Mouse (Mus musculus): Measurements from ENCODE around the gene Hoxb6. TPM values are rescaled to one million over a fixed set of nuclear protein-coding genes. Genes with fewer than 3 reads are reported as not detected.

Hoxb6 gene
- polyA plus RNA-seq, 1 experiment = not detected

GRCm38 (mm10) chr11:96321846-96322245 is 29.6 kb downstream of the Hoxb6 start:
- Histone ChIP-seq H3K4me1 (ENCODE audit: control insufficient read depth, insufficient read depth, low read length) (no peaks in the 10 kb centered on the region), H3K4me3 (ENCODE audit: insufficient read depth, low read length) (no peak overlapping the region), H3K27ac (ENCODE audit: insufficient read depth, low read length) (no peak overlapping the region)
- TF ChIP-seq CTCF (IDR thresholded peaks at IDR 0.05; ENCODE audit: extremely low read depth, insufficient read depth, low read length) (no peak), POLR2A (IDR thresholded peaks at IDR 0.05; ENCODE audit: extremely low read depth, insufficient read depth, low read length) (no peak)

DNA sequence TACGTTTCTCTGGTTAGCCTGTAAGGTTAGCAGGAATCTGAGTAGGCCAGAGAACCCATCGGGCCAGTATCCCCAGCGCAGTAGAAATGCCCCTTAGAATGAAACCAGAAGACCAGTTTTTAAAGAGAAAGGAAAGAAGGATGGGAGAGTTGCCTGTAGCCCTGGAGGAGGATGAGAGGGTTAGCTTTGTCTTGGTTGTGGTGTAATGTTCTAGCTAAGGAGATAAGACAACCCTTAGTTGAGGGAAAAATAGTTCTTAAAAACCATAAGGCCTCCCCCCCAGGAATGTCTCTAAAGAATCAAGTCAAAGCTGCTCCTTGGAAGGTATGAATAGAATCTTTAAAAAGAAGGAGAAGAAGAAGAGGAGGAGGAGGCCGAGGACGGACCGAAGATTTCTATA is 30.5 kb downstream of the Hoxb6 start:
- Histone ChIP-seq H3K27ac (ENCODE audit: insufficient read depth, low read length) (no peak overlapping the region), H3K4me1 (ENCODE audit: control insufficient read depth, insufficient read depth, low read length) (no peaks in the 10 kb centered on the region)

DNA sequence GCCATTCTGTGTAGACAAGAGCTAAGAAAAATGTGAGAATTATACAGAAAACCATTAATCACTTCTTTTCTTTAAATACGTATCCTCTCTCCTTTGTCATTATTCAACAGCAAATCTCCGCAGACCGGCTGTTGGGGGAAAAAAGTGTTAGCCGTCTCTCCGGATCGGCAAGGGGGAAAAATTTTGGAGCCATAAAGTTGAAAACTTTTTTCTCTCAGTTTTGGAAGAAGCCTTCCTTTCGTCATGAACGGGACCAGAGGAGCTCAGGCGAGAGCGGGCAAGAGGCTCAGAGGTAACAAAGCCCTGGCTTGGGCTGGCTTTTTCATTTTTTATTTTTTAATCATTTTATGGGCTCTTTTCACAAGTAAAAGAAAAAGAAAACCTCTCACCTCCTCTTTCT is 30.9 kb downstream of the Hoxb6 start, which contains the start of gene Hoxb3:
Hoxb3 (plus strand) TSS at position 173 of the 400 bp plus-strand sequence.
- Histone ChIP-seq H3K4me1 (ENCODE audit: control insufficient read depth, insufficient read depth, low read length) (no peaks in the 10 kb centered on the region), H3K27ac (ENCODE audit: insufficient read depth, low read length) (no peak within 1 kb of the TSS), H3K4me3 (ENCODE audit: insufficient read depth, low read length) (no peak within 1 kb of the TSS)
- TF ChIP-seq CTCF (IDR thresholded peaks at IDR 0.05; ENCODE audit: extremely low read depth, insufficient read depth, low read length) = no peak
- TF ChIP-seq POLR2A (IDR thresholded peaks at IDR 0.05; ENCODE audit: extremely low read depth, insufficient read depth, low read length) = no peak

More for the DNA sequence above, 30.5 kb downstream of the Hoxb6 start:
- H3K4me3 ChIP-seq (ENCODE audit: insufficient read depth, low read length) = no peak overlapping the region
- TF ChIP-seq POLR2A (IDR thresholded peaks at IDR 0.05; ENCODE audit: extremely low read depth, insufficient read depth, low read length) = no peak
- no peak for TF ChIP-seq CTCF (IDR thresholded peaks at IDR 0.05; ENCODE audit: extremely low read depth, insufficient read depth, low read length)

DNA sequence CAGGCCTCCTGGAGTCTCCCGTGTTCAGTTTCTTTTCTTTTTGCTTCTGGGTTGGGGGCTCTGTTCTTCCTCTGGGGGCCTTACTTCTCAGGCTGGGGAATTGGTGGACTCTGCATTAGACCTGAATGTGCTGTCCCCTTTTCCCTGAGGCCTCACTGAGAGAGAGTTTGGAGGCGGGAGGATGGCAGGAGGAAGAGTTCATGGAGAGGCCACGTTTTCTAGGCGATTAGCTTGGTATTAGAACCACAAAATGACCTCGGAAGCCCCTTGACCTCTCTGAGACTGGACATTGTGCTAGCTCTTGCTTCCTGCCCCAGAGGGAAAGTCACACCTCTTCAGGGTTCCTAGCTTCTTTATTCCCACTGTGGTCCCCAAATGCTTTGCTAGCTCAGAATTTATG is 31.8 kb downstream of the Hoxb6 start:
- no peak overlapping the region for H3K27ac ChIP-seq (ENCODE audit: insufficient read depth, low read length)
- TF ChIP-seq POLR2A (IDR thresholded peaks at IDR 0.05; ENCODE audit: extremely low read depth, insufficient read depth, low read length) = no peak

DNA sequence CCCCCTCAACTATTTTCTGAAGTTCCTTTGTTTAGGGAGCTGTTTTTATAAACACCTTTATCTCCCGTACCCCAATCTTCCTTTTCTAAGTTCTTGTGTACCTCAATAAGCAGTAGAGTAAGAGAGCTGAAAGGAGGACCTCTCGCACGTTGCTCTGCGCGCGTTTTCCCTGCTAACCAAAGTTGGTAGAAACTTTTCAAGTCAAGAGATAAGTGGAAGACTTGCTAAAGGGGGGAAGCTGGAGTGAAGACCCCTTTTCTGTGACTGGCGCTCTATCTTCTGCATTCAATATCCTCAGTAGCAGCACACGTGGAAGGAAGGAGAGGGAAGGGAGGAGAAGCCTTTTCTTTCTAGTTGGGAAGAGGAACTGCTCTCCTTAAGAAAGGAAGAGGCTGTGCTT is 32.7 kb downstream of the Hoxb6 start:
- Histone ChIP-seq H3K27ac (ENCODE audit: insufficient read depth, low read length) (no peak overlapping the region), H3K4me3 (ENCODE audit: insufficient read depth, low read length) (no peak overlapping the region), H3K4me1 (ENCODE audit: control insufficient read depth, insufficient read depth, low read length) (no peaks in the 10 kb centered on the region)
- TF ChIP-seq CTCF (IDR thresholded peaks at IDR 0.05; ENCODE audit: extremely low read depth, insufficient read depth, low read length) (no peak), POLR2A (IDR thresholded peaks at IDR 0.05; ENCODE audit: extremely low read depth, insufficient read depth, low read length) (no peak)

More for the DNA sequence above, 31.8 kb downstream of the Hoxb6 start:
- Histone ChIP-seq H3K4me1 (ENCODE audit: control insufficient read depth, insufficient read depth, low read length) (no peaks in the 10 kb centered on the region), H3K4me3 (ENCODE audit: insufficient read depth, low read length) (no peak overlapping the region)

- Histone ChIP-seq H3K27ac (ENCODE audit: insufficient read depth, low read length) (no peak overlapping the region), H3K4me1 (ENCODE audit: control insufficient read depth, insufficient read depth, low read length) (no peaks in the 10 kb centered on the region), H3K4me3 (ENCODE audit: insufficient read depth, low read length) (no peak overlapping the region)
- no peak for TF ChIP-seq CTCF (IDR thresholded peaks at IDR 0.05; ENCODE audit: extremely low read depth, insufficient read depth, low read length)
- TF ChIP-seq POLR2A (IDR thresholded peaks at IDR 0.05; ENCODE audit: extremely low read depth, insufficient read depth, low read length) = no peak
Measured at GRCm38 (mm10) chr11:96325747-96326212, 33.5 kb downstream of the Hoxb6 start.

- TF ChIP-seq CTCF (IDR thresholded peaks at IDR 0.05; ENCODE audit: extremely low read depth, insufficient read depth, low read length) (no peak), POLR2A (IDR thresholded peaks at IDR 0.05; ENCODE audit: extremely low read depth, insufficient read depth, low read length) (no peak)
- Histone ChIP-seq H3K27ac (ENCODE audit: insufficient read depth, low read length) (no peak overlapping the region), H3K4me3 (ENCODE audit: insufficient read depth, low read length) (no peak overlapping the region), H3K4me1 (ENCODE audit: control insufficient read depth, insufficient read depth, low read length) (no peaks in the 10 kb centered on the region)
Measured at GRCm38 (mm10) chr11:96326705-96327104, 34.4 kb downstream of the Hoxb6 start.

DNA sequence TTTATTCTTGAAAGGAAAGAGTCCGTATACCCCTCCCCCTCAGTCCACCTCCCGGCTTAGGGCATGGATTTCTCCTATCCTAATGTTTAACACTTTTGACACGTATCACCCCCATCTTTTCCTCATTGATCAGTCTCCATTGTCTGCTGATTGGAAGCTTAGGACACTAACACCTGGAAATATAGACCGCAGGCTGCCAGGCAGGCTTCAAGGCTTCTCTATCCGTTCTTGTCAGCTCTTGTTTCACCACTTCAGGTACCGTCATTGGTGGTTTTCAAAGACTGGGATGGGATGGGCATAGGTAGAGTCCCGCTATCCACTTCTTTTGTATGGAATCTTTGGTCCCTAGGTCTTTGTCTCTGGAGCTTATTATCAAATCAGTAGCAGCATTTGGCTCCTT is 34.8 kb downstream of the Hoxb6 start:
- no peak for TF ChIP-seq POLR2A (IDR thresholded peaks at IDR 0.05; ENCODE audit: extremely low read depth, insufficient read depth, low read length)
- no peak for TF ChIP-seq CTCF (IDR thresholded peaks at IDR 0.05; ENCODE audit: extremely low read depth, insufficient read depth, low read length)
- no peaks in the 10 kb centered on the region for H3K4me1 ChIP-seq (ENCODE audit: control insufficient read depth, insufficient read depth, low read length)
- H3K4me3 ChIP-seq (ENCODE audit: insufficient read depth, low read length) = no peak overlapping the region
- no peak overlapping the region for H3K27ac ChIP-seq (ENCODE audit: insufficient read depth, low read length)

DNA sequence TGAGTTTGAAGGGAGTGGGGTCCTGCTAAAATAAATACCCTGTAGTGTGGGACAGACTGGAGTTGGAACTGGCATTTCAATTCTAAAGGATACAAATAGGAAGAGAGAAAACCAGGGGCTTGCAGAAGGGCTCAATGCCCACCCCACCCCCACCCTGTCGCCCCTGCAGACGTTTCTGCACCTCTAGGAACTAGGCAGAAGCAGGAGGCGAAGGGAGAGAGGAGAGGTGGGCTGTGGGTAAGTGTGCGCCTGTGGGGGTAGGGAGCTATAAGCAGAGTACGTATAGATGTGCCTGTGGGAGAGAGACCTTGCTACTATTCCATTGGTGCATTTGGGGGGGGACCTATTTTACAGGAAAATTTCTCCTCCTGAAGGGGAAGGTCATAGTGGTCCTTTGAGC is 35.5 kb downstream of the Hoxb6 start:
- no peaks in the 10 kb centered on the region for H3K4me1 ChIP-seq (ENCODE audit: control insufficient read depth, insufficient read depth, low read length)
- TF ChIP-seq POLR2A (IDR thresholded peaks at IDR 0.05; ENCODE audit: extremely low read depth, insufficient read depth, low read length) (no peak), CTCF (IDR thresholded peaks at IDR 0.05; ENCODE audit: extremely low read depth, insufficient read depth, low read length) (no peak)
- no peak overlapping the region for H3K27ac ChIP-seq (ENCODE audit: insufficient read depth, low read length)
- H3K4me3 ChIP-seq (ENCODE audit: insufficient read depth, low read length) = no peak overlapping the region

DNA sequence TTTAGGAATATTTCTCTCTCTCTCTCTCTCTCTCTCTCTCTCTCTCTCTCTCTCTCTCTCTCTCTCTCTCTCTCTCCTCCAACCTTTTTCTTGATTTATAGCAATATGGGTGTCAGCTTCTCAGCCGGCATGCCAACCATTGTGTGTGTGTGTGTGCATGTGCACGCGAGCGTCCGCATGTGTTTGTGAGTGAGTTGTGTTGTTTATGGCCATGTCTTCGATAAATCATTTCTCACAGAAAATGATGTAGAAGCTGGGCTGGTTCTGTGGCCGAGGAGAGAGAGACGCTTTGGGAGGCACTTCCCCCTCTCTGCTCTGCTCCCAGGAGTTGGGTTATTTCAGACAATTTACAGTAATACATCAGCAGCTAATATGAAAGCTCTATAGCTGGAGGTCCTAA is 36.3 kb downstream of the Hoxb6 start:
- Histone ChIP-seq H3K4me3 (ENCODE audit: insufficient read depth, low read length) (no peak overlapping the region), H3K4me1 (ENCODE audit: control insufficient read depth, insufficient read depth, low read length) (no peaks in the 10 kb centered on the region), H3K27ac (ENCODE audit: insufficient read depth, low read length) (no peak overlapping the region)
- no peak for TF ChIP-seq CTCF (IDR thresholded peaks at IDR 0.05; ENCODE audit: extremely low read depth, insufficient read depth, low read length)
- no peak for TF ChIP-seq POLR2A (IDR thresholded peaks at IDR 0.05; ENCODE audit: extremely low read depth, insufficient read depth, low read length)

Measured in cortical plate, adult 2 months (tissue).